Mouse (Mus musculus) right cerebral cortex, postnatal 25 days (tissue): ENCODE data around the gene Stk4.
"Not testable (repeated sequence)": the region's sequence is repeated elsewhere in the genome, so short reads cannot be mapped to it uniquely, and the experiment has no call there.

Experiments
- DNase-seq: peaks from one replicate; pipeline ENCODE4 v3.0.0; 2022

The Stk4 gene

DNA sequence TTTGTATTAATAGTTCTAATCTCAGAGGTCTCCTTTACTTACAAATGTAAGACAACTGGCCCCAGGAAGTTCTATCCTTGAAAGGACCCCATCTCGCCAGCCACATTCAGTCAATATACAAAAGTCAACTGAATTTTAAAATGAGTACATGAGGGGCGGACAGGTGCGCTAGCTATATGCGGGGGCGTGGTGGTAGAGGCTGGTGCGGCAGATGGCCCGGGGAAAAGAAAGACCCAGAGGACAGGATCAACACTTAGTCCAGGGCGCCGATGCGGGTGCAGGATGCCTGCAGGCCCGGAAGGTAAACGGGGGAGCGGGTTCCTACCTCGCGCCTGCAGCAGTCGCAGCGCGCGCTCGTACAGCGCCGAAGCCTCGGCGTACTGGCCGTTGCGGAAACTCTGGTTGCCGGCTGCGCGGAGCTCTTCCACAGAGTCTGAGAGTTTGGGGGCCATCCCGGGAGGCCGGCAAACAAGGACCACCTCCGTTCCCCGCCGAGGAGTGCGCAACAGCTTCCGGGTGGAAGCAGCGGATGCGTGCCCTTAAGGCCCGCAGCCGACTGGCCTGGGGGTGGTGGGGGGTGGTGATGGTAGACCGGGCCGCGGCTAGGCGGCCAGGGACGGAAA lies at the start of gene Stk4:
TSS of gene Stk4 (plus strand) at position 181 of the 623 bp plus-strand sequence.
- DNase-seq: no peak

DNA sequence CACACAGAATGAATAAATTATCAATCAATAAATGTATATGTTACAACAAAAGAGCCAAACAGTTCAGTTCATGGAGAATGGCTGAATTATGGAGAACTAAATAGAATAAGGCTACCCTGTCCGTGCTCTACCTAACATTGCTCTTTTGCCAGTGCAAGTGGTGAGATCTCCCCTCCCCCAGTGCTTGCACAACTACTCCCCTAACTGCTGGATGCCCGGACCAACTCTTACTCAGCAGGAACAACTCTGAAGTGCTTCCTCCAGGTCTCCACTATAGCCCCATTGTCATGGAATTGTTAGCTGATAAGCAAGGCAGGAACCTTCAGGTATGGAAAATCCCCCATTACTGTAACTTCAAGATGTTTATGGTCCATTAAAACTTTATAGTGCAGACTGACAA lies 48.0 kb upstream of the Stk4 start:
- no peak for DNase-seq

DNA sequence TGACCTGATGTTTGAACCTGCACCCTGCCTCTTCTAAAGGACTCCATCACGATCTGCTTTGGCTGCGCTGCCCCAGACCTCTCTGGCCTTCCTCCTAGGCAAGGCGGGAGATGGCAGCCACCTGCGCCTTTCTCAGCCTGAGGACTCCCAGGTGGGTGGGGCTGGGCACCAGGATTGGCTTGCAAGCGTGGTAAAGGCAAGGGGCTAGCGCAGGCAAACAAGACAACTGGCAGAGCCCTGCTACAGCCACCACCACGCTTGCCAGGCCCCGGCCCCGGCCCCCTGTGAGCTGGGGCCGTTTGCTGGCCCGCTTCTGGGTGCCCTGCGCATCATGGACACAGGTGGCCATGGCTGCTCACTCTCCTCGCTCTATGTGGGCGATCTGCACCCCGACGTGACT lies 45.0 kb upstream of the Stk4 start, which contains the start of gene Pabpc1l:
TSS of gene Pabpc1l (plus strand) at position 301 of the 400 bp plus-strand sequence.
- DNase-seq: no peak

DNA sequence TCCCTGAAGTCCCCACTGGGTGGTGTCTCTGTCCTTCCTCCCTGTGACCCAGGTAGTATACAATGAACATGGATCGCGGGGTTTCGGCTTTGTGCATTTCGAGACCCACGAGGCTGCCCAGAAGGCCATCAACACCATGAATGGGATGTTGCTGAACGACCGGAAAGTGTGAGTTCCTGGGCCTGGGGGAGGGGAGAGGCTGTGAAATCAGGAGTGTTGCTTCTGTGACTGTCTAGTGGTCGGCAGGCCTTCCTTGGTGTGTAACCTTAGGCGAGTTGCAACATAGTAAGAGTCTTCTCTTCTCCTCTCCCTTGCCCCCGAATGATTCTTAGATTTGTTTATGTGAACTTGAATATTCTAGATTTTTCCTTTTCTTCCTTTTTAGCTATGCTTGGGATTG lies 39.0 kb upstream of the Stk4 start:
- no peak for DNase-seq

DNA sequence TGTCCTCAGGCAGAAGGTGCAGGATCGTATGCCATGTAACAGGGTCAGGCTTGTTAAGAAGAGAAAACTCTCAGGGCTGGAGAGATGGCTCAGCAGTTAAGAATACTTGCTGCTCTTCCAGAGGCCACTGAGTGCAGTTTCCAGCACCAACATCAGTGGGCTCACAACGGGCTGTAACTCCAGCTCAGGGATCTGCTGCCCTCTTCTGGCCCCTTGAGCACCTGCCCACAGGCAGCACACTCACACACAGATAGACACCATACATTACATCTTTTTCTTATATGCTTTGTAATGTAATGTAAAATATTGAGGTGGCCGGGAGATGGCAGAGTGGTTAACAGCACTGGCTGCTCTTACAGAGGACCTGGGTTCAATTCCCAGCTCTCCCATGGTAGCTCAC lies 37.1 kb upstream of the Stk4 start:
- DNase-seq: no peak

DNA sequence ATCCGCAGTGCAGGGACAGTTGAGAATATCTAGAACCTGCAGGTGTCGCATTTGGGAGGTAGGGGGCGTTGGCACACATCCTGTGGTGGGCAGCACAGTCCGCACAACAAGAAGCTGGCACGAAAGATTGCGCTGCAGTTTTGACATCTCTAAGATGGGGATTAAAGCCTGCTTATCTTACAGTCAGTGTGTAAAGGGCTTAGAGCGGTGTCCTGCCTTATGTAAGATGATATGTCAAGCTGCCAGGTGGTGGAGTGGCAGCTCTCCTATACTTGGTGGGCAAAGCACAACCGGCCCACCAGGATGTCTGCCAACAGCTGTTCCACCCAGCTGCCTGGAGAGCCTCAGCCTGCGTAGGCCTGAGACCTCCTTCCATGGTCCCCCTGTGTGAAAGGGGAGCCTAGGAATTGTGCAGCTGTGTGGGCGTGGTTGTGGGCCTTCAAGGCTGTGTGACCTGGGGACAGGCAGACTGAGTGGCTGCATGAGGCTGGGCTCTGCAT lies 33.6 kb upstream of the Stk4 start:
- DNase-seq: no peak

DNA sequence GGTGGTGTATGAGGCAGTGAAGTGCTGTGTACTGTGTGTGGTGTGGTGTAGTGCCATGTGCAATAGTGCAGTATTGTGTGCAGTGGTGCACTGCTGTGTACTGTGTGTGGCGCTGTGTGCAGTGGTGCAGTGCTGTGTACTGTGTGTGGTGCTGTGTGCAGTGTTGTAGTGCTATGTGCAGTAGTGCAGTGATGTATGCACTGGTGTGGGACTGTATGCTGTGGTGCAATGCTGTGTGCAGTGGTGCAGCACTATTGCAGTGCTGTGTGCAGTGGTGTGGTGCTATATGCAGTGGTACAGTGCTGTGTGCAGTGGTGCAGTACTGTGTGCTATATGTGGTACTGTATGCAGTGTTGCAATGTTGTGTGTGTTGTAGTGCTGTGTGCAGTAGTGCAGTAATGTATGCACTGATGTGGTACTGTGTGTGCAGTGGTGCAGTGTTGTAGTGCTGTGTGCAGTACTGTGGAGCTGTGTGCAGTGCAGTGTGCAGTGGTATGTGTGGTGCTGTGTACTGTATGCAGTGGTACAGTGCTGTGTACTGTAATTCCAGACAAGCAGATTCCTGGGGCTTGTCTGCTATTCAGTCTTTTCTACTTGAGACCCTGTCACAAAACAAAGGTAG lies 31.6 kb upstream of the Stk4 start:
- DNase-seq: no peak

DNA sequence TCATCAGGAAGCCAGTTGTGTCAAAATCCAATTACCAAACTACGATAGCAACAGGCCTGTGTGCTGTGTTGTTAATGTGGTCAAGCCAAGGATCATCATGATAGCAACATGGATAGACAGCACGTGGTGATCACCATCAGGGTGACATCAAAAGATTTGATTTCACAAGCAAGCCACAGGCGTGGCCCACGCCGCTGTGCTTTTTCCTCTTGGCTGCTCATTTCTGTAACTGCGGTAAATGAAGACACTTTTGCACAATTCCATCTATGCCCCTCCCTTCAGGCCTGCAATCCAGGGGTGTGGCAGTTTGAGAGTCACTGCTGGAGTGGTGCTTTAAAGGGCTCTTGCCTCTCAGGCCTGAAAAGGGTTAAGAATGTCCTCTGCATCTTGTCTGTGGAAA lies 29.2 kb upstream of the Stk4 start:
- no peak for DNase-seq

DNA sequence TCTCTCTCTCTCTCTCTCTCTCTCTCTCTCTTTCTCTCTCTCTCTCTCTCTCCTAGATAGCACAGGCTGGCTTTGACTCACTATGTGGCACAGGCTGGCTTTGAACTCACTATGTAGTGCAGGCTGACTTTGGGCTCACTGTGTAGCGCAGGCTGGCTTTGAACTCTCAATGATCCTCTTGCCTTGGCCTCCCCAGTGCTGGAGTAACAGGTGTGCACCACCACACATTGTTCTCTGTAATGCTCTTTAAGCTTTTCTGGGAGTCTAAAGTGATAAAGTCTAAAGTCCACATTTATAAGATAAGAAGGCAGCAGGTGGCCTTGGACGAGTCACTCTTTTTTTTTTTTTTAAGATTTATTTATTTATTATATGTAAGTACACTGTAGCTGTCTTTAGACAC lies 28.6 kb upstream of the Stk4 start:
- no peak for DNase-seq

DNA sequence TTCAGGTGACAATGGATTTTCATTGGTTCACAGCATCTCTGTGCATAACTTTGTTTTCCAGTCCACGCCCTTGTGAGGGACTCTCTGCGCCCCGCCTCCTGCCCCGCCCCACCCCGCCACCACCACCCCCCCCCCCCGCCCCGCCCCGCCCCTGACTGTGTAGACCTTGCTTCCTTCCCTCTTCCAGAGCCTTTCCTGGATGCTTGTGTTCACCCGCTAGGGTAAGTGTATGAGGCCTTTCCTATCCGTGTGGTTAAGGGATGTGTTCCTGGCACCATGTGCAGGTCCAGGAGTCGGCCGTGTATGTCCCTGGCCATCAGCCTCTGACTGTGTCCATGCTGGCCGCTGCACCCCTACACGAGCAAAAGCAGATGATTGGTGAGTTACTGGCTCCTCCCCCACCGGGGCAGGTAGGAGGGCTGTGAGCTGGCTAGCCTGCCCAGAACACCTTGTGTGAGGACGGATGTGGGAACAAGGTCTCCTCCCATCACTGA lies 22.9 kb upstream of the Stk4 start:
- DNase-seq: no peak

DNA sequence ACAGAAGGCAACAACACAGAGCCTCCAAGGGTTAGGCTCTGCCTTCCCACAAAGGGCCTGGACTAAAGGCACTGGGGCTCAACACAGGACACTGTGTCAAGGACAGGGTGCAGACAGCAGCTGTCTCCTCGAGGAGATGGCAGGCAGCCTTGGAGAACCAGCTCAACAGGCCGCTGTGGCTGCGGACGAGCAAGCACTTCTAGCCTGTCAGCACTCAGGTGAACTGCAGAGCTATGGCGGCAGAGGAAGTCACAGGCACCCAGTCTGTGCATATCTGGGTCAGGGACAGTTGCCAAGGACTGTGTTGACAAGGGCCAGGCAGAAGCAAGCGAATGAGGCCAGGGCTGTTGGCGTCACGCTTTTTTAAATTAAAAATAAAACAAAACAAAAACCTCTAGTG lies 16.4 kb upstream of the Stk4 start:
- DNase-seq: no peak

DNA sequence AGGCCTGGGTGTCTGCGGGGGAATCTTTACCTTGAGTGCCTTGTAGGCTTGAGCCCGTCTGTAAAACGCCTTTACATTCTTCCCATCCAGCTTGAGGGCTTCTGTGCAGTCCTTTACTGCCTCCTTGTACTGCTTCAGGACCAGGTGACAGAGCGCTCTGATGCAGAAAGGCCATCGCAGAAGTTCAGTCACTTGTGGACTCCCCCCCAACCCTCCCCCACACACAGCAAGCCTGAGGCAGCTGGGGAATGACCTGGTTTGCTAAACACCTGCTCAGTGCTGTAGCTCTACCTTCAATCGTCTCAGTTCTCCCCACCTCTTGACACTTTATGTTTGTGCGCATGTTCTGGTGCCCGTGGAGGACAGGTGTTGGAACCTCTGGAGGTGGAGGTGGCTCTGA lies 15.5 kb upstream of the Stk4 start:
- no peak for DNase-seq

DNA sequence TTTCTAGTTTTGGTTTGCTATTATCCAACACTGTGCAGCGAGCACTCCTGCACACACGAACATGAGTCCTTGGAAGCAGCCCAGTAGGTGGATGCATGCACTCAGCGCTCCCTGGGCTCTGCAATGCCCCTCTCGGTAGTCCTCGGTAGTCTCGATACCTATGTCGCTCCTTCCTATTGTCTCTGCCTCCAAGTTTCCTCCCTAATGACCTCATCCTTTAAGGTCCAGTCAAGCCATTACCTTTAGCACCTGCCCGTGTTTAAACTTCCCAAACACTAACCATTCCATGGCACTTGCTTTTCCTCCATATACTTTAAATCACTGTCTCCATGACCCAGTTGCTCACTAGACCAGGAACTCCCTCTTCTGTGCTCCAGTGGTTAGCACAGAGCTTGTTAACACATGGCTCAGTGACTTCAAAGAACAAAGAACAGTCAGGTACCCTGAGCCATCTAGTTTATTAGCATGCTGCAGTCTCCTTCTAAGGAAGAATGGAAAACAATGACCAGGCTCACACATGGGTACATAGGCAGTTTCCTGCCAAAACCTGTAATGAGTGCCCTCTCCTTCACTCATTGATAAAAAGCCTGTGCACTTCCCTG lies 10.4 kb upstream of the Stk4 start:
- DNase-seq: no peak

DNA sequence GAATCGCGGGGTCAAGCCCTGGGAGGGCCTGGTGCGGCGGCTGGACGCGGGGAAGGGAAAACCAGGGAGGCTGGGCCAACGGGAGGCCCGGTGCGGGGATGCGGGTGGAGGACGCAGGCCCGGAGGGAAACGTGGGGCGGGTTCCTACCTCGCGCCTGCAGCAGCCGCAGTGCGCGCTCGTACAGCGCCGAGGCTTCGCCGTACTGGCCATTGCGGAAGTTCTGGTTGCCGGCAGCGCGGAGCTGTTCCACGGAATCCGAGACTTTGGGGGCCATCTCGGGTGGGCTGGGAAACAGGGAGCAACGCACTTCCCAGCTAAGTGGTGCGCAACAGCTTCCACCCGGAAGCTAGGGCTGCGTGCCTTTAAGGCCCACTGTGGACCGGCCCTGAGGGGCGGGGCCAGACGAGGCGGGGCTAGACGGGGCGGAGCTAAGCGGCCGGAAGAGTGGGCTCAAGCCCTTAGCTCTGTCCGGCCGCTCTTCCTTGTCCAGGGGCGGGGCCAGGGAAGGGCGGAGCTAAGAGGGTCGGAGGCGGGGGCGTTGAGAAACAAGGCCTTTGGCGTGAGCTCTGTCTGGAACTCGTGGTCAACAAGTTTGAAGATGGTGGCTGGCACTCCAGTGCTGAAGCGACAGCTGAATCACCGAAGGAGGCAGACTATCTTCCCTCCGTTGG lies 779 bp downstream of the Stk4 start, which contains the start of gene Tomm34:
TSS of gene Tomm34 (minus strand) at position 405 of the 672 bp plus-strand sequence.
- peak; percentile 91 for DNase-seq

DNA sequence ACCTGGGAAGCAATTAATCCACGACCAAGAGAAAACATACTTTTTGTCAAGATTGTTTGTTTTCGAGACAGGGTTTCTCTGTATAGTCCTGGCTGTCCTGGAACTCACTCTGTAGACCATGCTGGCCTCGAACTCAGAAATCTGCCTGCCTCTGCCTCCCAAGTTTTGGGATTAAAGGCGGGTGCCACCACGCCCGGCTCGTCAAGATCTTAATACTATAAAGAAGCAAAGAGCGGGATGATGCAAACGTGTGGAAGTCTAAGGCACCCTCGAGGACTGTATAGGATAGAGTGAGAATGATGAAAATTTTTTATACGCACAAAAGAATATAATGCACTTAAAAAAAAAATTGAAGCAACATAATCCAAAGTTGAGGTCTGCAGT lies 1.3 kb downstream of the Stk4 start:
- DNase-seq: not testable (repeated sequence)

DNA sequence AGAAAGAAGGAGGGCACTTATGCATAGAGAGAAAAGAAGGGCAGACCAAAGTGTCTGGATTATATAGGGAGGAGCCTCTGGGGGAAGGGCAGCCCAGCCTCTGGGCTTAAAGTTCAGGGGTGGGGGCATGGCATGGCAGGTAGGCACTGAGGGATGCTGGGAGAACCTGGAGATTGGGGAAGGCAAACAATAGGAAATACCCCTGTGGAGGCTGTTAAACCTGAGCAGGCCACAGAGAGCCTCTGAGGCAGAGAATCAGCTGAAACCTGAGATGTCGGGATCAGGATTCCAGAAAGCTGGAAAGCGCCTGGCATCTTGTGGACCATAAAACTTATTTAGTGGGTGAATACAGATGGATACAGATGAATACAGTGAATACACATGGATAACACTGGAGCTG lies 2.0 kb downstream of the Stk4 start:
- DNase-seq: no peak

DNA sequence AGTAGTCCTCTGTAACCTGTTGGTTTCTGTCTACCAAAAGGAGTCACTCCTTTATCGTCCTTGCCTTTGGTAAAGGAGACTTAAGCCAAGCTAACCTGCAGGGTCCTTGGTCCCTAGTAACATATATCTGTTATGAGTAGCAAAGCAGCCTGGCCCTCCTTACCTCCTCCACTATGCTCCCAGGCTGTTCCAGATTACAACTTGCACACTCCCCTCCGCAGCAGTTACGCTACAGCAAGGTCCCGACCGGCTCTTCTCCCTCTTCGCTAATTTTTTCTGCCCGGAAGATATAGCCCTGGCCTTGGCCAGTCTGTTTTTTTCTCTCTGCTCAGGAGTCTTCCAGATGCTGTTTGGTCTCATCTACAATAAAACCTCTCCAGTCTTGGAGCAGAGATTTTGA lies 3.0 kb downstream of the Stk4 start:
- DNase-seq: no peak

DNA sequence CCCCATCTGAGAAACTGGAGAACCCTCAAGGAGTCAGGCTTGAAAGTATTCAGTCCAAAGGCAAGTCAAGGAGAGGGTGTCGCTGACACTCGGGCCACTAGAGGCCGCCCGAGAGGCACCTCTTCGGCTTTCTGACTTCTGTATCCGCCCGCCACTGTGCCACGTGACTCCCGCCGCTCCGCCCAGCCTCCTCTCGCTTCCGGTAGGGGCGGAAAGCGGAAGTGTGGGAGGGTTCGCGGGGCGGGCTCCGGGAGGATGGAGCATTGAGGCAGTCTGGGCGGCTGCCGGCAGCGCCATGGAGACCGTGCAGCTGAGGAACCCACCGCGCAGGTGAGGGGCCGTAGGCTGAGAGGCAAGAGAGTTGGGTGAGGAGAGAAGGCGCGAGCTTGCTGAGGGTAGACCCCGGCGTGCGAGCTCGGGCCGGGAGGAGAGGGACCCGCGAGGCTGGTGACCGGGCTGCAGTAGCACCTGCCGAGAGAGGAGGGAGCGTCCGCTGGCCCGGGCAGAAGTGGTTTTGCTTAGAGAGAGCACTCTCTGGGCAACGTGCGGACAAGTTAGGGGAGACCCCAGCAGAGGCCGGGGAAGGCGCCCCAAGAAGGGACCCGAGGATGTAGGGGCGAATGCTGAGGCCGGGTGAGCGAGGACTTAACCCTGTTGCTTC lies 3.9 kb downstream of the Stk4 start:
- peak; percentile 97 for DNase-seq

DNA sequence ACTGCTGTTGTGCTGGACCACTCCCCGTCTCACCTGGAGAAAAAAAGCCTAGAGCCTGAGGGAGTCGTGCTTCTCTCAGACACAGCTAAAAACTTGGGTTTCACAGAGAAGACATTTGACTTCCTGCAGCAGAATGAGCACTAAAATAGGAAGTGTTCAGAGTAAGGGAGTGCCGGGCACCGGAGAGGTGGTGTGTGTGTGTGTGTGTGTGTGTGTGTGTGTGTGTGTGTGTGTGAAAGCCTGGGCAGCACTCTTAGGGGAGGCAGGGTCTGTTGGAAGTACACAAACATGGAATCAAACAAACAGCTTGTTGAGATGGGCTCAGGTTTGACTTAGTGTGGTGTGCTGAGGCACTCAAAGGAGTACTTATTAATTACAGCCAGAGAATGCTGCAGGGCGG lies 5.0 kb downstream of the Stk4 start:
- DNase-seq: no peak

DNA sequence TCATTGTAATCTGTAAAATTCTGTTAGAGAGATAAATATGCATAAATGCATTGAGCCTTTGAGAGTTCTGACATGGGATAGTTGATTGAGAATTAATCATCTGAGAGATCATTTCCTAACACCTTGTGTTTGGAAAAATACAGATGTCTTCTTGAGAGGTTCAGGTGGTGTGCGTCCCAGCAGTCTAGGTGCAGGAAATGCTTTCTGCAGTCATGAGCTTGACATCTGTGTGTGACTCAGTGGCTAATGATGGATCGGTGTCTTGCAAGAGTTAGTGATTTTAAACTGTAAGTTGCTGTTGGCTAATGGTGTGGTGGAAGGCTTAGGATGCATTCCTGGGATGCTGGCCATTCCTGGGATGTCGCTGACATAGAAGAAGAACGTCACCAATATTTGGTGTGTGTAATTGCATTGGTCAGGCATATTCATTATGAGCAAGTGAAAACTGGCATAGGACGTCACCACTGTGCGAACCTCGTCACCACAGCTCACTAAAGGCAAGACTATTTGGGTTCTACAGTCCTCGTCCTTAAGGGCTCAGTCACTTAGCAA lies 6.8 kb downstream of the Stk4 start:
- DNase-seq: no peak

DNA sequence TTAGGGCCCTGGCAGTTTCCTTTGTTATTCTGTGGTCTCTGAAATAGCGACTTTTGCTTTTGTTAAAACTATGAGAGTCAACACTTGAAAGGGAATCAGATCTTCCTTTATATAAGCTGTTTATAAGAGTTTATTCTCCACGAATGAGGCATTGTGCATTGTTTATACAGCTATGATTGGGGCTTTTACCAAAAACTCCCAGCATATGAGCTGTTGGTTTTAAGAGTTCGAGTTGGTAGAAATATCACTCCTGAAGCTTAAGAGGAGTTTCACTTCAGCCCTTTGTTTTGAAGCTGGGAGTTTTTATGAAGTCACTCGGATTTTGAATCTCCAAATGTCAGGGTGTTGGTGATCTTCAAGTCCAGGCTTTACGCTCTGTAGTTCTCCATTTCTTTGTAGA lies 7.8 kb downstream of the Stk4 start:
- DNase-seq: no peak

DNA sequence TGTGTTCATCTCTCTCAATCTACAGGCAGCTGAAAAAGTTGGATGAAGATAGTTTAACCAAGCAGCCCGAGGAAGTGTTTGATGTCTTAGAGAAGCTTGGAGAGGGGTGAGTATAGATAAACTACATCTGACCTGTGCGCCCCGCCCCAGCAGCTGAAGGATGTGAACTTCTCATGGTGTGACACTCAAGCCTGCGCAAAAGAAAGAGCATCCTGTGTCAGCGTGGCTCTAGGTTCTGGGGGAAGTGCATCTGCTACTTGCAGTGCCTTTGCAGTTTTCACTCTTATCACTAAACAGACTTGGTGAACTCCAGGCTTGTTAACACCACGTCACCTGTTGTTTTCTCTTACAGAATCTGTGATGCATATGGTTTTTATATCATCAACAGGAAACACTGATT lies 9.4 kb downstream of the Stk4 start:
- no peak for DNase-seq

DNA sequence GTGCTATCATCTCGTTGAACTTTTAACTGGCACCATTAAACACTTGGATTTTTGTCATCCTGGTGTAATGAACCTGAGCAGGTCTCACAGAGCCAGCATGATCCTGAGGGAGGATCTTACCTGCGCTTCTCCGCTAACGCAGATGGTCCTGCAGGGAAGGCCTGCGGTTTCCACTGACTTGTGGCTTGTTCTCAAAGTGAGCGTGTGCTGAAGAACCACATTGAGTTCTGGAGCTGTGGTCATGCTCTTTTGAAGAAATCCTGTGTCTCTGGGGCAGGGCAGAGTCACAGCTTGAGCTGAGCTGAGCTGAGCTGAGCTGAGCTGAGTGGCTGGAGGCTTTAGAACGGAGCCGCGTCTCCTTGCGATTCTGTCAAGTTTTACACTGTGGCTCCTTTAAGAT lies 11.5 kb downstream of the Stk4 start:
- DNase-seq: no peak
